Mouse (Mus musculus) heart, embryonic 14.5 days (tissue): ENCODE results near the gene Csrp1. TPM values are rescaled to one million over a fixed set of nuclear protein-coding genes. Genes with fewer than 3 reads are reported as not detected.

Experiments used
- ATAC-seq: fragments of 200-750 bp; cut with Nextera tagmentation; 2 replicates; pipeline ENCODE4 v1.8.0; 2017; ENCODE audit warnings: low read depth, moderate TSS enrichment; ENCODE audit not compliant: insufficient number of reproducible peaks, insufficient read depth, low FRiP score
- H3K27ac ChIP-seq, 2 experiments: fragments of 200-500 bp in 1 of 2; fragments of 300-500 bp in 1 of 2; sonication (generic) in 1 of 2; replicated peaks in 1 of 2; 2 replicates each; pipeline ENCODE4 v1.5.1; 2012 to 2014; ENCODE audit warnings: low read depth in 2 of 2, low read length in 2 of 2, control low read depth in 1 of 2, mild to moderate bottlenecking in 1 of 2, mixed read lengths in 1 of 2; ENCODE audit not compliant: control insufficient read depth in 1 of 2, insufficient read depth in 1 of 2
- H3K27me3 ChIP-seq: fragments of 300-500 bp; sonication (generic); 2 replicates; pipeline ENCODE4 v1.6.1; 2014; ENCODE audit warnings: mild to moderate bottlenecking, low read length, control low read depth; ENCODE audit not compliant: control insufficient read depth, insufficient read depth
- H3K36me3 ChIP-seq: fragments of 300-500 bp; sonication (generic); 2 replicates; pipeline ENCODE4 v1.6.1; 2014; ENCODE audit warnings: mild to moderate bottlenecking, control low read depth, low read length, mixed read lengths; ENCODE audit not compliant: control insufficient read depth, insufficient read depth
- H3K4me1 ChIP-seq, 2 experiments: fragments of 200-500 bp in 1 of 2; fragments of 300-500 bp in 1 of 2; sonication (generic) in 1 of 2; 2 replicates each; pipeline ENCODE4 v1.6.1; 2012 to 2014; ENCODE audit warnings: low read length in 2 of 2, control low read depth in 1 of 2, mixed read lengths in 1 of 2; ENCODE audit not compliant: control insufficient read depth in 2 of 2, insufficient read depth in 2 of 2
- H3K4me2 ChIP-seq: fragments of 300-500 bp; sonication (generic); 2 replicates; pipeline ENCODE4 v1.6.1; 2014; ENCODE audit warnings: mild to moderate bottlenecking, low read length
- H3K4me3 ChIP-seq, 2 experiments: fragments of 200-500 bp in 1 of 2; fragments of 300-500 bp in 1 of 2; sonication (generic) in 1 of 2; 2 replicates each; pipeline ENCODE4 v1.5.1; 2012 to 2014; ENCODE audit warnings: low read length in 2 of 2, mild to moderate bottlenecking in 2 of 2, control low read depth in 1 of 2, low read depth in 1 of 2, moderate library complexity in 1 of 2; ENCODE audit not compliant: control insufficient read depth in 1 of 2, insufficient read depth in 1 of 2
- H3K9ac ChIP-seq: fragments of 300-500 bp; sonication (generic); 2 replicates; pipeline ENCODE4 v1.6.1; 2014; ENCODE audit warnings: mild to moderate bottlenecking, low read length
- H3K9me3 ChIP-seq: fragments of 300-500 bp; sonication (generic); 2 replicates; pipeline ENCODE4 v1.6.1; 2016; ENCODE audit warnings: low read length, control low read depth; ENCODE audit not compliant: control insufficient read depth
- WGBS: fragments of 180-500 bp; shearing (Covaris S2); extraction: QIAGEN DNeasy Blood & Tissue Kit; methylation state at CpG from one replicate; pipeline ENCODE4 v1.1.7; 2014; 5-methylcytosine and 5-hydroxymethylcytosine counted together
- polyA plus RNA-seq: library from polyadenylated mRNA; unstranded; fragments of >200 nt; fragmentation: Nextera tagmentation; extraction: Ambion mirVana; gene quantifications from 2 replicates; pipeline ENCODE4 v1.2.1, GENCODE M21; 2014

Csrp1 gene
- polyA plus RNA-seq, 1 experiment from 2014 or later = 220 TPM

- peak overlapping the region; percentile 85 for H3K4me2 ChIP-seq
- H3K36me3 ChIP-seq = 0 out of 2 replicates have a peak, but pooled peaks cover 4% of the 10 kb centered on the region
- peak overlapping the region; percentile 87 for H3K9ac ChIP-seq
- H3K27ac ChIP-seq = peak overlapping the region; percentile 92 to 93
- H3K9me3 ChIP-seq = no peaks in the 10 kb centered on the region
- H3K4me1 ChIP-seq = peaks cover 51 to 78% of the 10 kb centered on the region in 2 experiments
- 13% methylated on average over 7 of the region's 7 CpGs for WGBS
- no peak for ATAC-seq
- H3K27me3 ChIP-seq = no peaks in the 10 kb centered on the region
- peak overlapping the region; percentile 1 to 62 for H3K4me3 ChIP-seq
Measured at GRCm38 (mm10) chr1:135731393-135731792, 11.5 kb downstream of the Csrp1 start.

GRCm38 (mm10) chr1:135731897-135732684 is 12.2 kb downstream of the Csrp1 start:
- Histone ChIP-seq H3K4me3 (peak overlapping the region in 1 of 2 experiments; percentile 9; a peak in 1 of 4 replicates), H3K27ac (peak overlapping the region; percentile 92 to 93), H3K36me3 (0 out of 2 replicates have a peak, but pooled peaks cover 4% of the 10 kb centered on the region), H3K4me2 (peak overlapping the region; percentile 85), H3K9ac (peak overlapping the region; percentile 87), H3K27me3 (no peaks in the 10 kb centered on the region), H3K9me3 (no peaks in the 10 kb centered on the region), H3K4me1 (peaks cover 54 to 76% of the 10 kb centered on the region in 2 experiments)
- 18% methylated on average over 11 of the region's 11 CpGs for WGBS
- peak; percentile 52 for ATAC-seq

- H3K4me3 ChIP-seq = no peak overlapping the region
- H3K9ac ChIP-seq = peak overlapping the region; percentile 54
- peaks cover 10% of the 10 kb centered on the region; the same call in 1 of the 2 replicates for H3K36me3 ChIP-seq
- no peaks in the 10 kb centered on the region for H3K27me3 ChIP-seq
- H3K4me2 ChIP-seq = peak overlapping the region; percentile 40
- peak overlapping the region; percentile 80 to 92 for H3K27ac ChIP-seq
- WGBS = 10% methylated on average over 5 of the region's 7 CpGs
- H3K4me1 ChIP-seq = peaks cover 64 to 87% of the 10 kb centered on the region in 2 experiments
- ATAC-seq = peak; percentile 8; the same call in 1 of the 2 replicates
- H3K9me3 ChIP-seq = no peaks in the 10 kb centered on the region
Measured at GRCm38 (mm10) chr1:135734225-135734937, 14.5 kb downstream of the Csrp1 start.

- H3K4me1 ChIP-seq = peaks cover 66 to 88% of the 10 kb centered on the region in 2 experiments
- H3K9ac ChIP-seq = peak overlapping the region; percentile 54
- no peak for ATAC-seq
- no peaks in the 10 kb centered on the region for H3K27me3 ChIP-seq
- 36% methylated on average over 6 of the region's 6 CpGs for WGBS
- no peaks in the 10 kb centered on the region for H3K9me3 ChIP-seq
- H3K36me3 ChIP-seq = peaks cover 10% of the 10 kb centered on the region; the same call in 1 of the 2 replicates
- peak overlapping the region; percentile 71 to 92 for H3K27ac ChIP-seq
- no peak overlapping the region for H3K4me3 ChIP-seq
- H3K4me2 ChIP-seq = peak overlapping the region; percentile 40
Measured at GRCm38 (mm10) chr1:135735460-135735859, 15.6 kb downstream of the Csrp1 start.

- Histone ChIP-seq H3K9me3 (no peaks in the 10 kb centered on the region), H3K4me3 (no peak overlapping the region), H3K36me3 (peaks cover 67% of the 10 kb centered on the region), H3K4me1 (peaks cover 30 to 35% of the 10 kb centered on the region in 2 experiments), H3K27me3 (no peaks in the 10 kb centered on the region), H3K4me2 (no peak overlapping the region), H3K27ac (no peak overlapping the region), H3K9ac (no peak overlapping the region)
- 85% methylated on average over 7 of the region's 7 CpGs for WGBS
- no peak for ATAC-seq
Measured at GRCm38 (mm10) chr1:135744987-135745386, 25.1 kb downstream of the Csrp1 start.

- Histone ChIP-seq H3K4me3 (no peak overlapping the region), H3K27ac (no peak overlapping the region), H3K4me1 (peaks cover 22 to 23% of the 10 kb centered on the region in 2 experiments), H3K9ac (no peak overlapping the region), H3K9me3 (no peaks in the 10 kb centered on the region), H3K36me3 (peaks cover 74% of the 10 kb centered on the region), H3K4me2 (no peak overlapping the region), H3K27me3 (no peaks in the 10 kb centered on the region)
- ATAC-seq = no peak
- 73% methylated on average over 4 of the region's 4 CpGs for WGBS
Measured at GRCm38 (mm10) chr1:135746248-135746647, 26.4 kb downstream of the Csrp1 start.

- H3K27ac ChIP-seq = peak overlapping the region; percentile 44 to 58
- WGBS = 10% methylated on average over 10 of the region's 10 CpGs
- no peak overlapping the region for H3K9ac ChIP-seq
Measured at GRCm38 (mm10) chr1:135752737-135753348, 33.0 kb downstream of the Csrp1 start.

More at GRCm38 (mm10) chr1:135752737-135753348, 33.0 kb downstream of the Csrp1 start:
- ATAC-seq = peak; percentile 94
- peaks cover 49% of the 10 kb centered on the region for H3K36me3 ChIP-seq
- H3K4me1 ChIP-seq = peaks cover 12 to 17% of the 10 kb centered on the region in 2 experiments
- no peaks in the 10 kb centered on the region for H3K9me3 ChIP-seq
- no peaks in the 10 kb centered on the region for H3K27me3 ChIP-seq
- no peak overlapping the region for H3K4me3 ChIP-seq
- H3K4me2 ChIP-seq = no peak overlapping the region
